Mouse (Mus musculus): ENCODE measurements around the gene Pex19. TPM values are rescaled to one million over a fixed set of nuclear protein-coding genes. Genes with fewer than 3 reads are reported as not detected.

Pex19 gene
- 10 to 100 TPM; 55.2 to 59.4 TPM for total RNA-seq (2023)

DNA sequence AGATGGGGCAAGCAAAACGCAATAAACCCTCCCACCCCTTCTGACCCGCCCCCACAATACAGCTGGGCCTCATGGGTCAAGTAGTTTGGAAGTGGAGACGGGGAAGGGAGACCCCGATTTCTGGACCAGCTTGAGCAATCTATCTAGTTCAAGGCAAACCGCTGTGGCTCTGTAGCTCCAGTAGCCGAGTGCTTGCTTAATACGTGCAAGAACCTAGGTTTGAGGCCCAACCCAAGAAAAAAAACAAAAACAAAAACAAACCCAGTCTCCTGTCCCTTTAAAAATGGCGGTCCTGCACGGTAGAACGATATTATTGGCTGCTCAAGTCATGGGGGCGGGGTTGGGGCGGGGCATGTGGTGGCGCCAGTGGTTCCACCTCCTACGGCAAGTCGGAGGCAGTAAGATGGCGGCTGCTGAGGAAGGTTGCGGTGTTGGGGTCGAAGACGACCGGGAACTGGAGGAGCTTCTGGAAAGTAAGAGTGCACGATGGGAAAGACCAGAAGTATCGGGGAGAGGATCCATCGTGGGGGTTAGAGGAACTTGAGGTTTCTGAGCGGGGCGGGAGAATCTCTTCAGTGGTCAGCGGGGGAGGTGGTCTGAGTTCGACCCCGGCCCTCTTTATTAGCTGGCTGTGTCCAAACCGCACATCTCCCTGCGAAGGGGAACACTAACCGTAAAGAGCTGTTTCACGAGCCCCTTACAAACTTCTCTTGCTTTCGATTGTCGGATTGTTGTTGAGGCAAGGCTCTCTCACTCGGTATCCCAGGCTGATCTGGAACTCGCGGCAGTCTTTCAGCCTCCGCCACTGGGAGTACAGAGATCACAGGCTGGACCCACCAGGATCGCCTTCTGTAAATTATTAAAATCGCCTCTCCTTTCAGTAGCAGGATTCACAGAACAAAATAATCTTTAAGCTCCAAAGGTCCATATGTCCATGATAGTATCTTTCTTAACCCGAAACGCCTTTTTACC is at the start of gene Pex19:
Gene Pex19, plus strand, starts transcription at position 380 of the 972 bp plus-strand sequence.

GRCm38 (mm10) chr1:172082101-172082898 is 44.3 kb upstream of the Pex19 start, which contains the start of the genes Copa and Ncstn:
Gene Copa (plus strand): TSS chr1:172082529.
Gene Ncstn (minus strand): TSS chr1:172082795.

DNA sequence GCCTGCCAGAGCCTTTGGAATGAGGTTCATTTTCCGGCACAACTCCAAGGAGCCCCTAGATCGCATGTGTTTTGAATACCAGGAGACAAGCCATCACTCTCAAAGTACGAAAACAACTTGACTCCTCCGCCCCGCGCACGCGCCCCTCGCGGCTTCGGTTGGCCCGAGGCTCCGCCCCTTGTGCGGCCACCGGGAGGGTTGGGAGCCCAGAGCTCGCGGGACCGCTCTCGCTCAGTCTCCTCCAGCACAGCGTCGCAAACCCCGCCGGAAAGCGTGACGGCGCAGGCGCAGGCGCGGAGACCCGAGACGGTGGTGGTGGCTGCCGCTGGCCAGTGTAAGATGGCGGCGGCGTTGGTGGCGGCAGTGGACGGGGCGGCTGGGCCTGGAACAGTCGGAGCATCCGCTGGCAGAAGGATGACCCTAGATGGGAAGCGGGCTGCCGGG is 21.3 kb downstream of the Pex19 start, which contains the start of gene Dcaf8:
Gene Dcaf8, plus strand, starts transcription at position 250 of the 444 bp plus-strand sequence.

Other genes with a start within 250 kb of the Pex19 start
- 10 to 100 TPM; 19.4 to 26.8 TPM for gene Gm10521, start 231.1 kb upstream of the Pex19 start, total RNA-seq (2023)
- gene Slamf6, start 209.2 kb upstream of the Pex19 start, total RNA-seq (2023) = 100 to 1,000 TPM; 206 to 214 TPM
- 10 to 100 TPM in 1 of 2 experiments, 1 to 10 TPM in 1; 7.7 to 10.8 TPM for gene Vangl2, start 98.3 kb upstream of the Pex19 start, total RNA-seq (2023)
- gene Nhlh1, start 69.2 kb upstream of the Pex19 start, total RNA-seq (2023) = not detected
- 100 to 1,000 TPM; 159 to 165 TPM for gene Copa, start 44.2 kb upstream of the Pex19 start, total RNA-seq (2023)
- gene Ncstn, start 44.0 kb upstream of the Pex19 start, total RNA-seq (2023) = 100 to 1,000 TPM; 102 to 113 TPM
- gene Dcaf8, start 21.3 kb downstream of the Pex19 start, total RNA-seq (2023) = 100 to 1,000 TPM; 118 to 123 TPM
- 10 to 100 TPM; 22.0 to 22.5 TPM for gene Pea15a, start 80.0 kb downstream of the Pex19 start, total RNA-seq (2023)
- gene Casq1, start 93.1 kb downstream of the Pex19 start, total RNA-seq (2023) = not detected
- not detected for gene Atp1a4, start 131.7 kb downstream of the Pex19 start, total RNA-seq (2023)
- gene Igsf8, start 134.9 kb downstream of the Pex19 start, total RNA-seq (2023) = 10 to 100 TPM; 25.3 to 31.9 TPM
- gene Atp1a2, start 171.3 kb downstream of the Pex19 start, total RNA-seq (2023) = not detected
- gene Kcnj9, start 202.6 kb downstream of the Pex19 start, total RNA-seq (2023) = not detected
- gene Kcnj10, start 214.5 kb downstream of the Pex19 start, total RNA-seq (2023) = under 1 TPM; 0.21 to 0.96 TPM
- gene Pigm, start 249.8 kb downstream of the Pex19 start, total RNA-seq (2023) = 10 to 100 TPM; 30.8 to 34.7 TPM